Mouse (Mus musculus) heart, adult 11 months (tissue): ENCODE measurements around the gene Gm15127.
"Not testable (repeated sequence)": the region's sequence is repeated elsewhere in the genome, so short reads cannot be mapped to it uniquely, and the experiment has no call there.

ENCODE experiments used
- DNase-seq: peaks from one replicate; pipeline ENCODE4 v3.0.0; 2022

The Gm15127 gene

DNA sequence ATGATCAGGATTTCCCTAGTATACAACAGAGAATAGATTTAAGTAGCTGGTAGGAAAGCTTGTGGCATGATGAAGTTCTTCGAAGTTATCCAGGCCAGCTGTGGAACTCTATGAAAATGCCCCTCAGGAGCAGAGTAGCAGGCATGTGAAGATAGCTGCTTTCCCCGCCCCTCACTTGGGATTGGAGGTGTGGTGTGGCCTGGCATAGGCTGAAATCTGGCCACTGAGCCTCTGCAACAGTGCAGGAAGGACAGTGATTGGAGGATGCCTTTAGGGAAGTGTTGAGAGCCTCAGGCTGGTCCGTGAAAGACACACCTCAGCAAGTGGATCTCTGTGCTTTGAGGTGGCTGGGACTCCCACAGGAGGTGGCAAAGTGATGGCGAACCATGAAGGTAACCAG is at the start of gene Gm15127:
TSS of gene Gm15127 (plus strand) at position 301 of the 400 bp plus-strand sequence.
- DNase-seq, result not testable (repeated sequence)

- DNase-seq, result not testable (repeated sequence)
These were observed 48.3 kb upstream of the Gm15127 start, which contains the start of gene Gm8334 for GRCm38 (mm10) chrX:148615053-148615452. Gm8334 (minus strand) TSS chrX:148615153.

DNA sequence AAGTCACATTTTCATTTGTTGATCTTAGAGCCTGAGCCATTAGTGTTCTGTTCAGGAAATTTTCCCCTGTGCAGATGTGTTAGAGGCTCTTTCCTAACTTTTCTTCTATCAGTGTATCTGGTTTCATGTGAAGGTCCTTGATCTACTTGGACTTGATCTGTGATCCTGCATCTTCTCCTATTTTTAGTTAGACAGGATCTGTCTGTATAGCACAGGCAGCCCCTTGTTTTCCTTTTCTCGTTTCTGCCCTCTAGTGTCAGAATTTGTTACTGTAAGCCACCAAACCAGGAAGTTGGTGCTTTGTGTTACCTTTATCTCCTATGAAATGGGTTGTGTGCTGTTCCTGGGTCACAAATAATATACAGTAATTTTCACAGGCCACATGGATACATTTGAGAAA is 12.9 kb downstream of the Gm15127 start:
- not testable (repeated sequence) for DNase-seq
